Mouse (Mus musculus) megakaryocyte, adult 5-6 weeks (primary cell): ENCODE measurements around the gene Trpv4. TPM values are rescaled to one million over a fixed set of nuclear protein-coding genes. Genes with fewer than 3 reads are reported as not detected.

Experiments
- total RNA-seq, 2 experiments: library from RNA; stranded (forward) in 1 of 2; stranded (reverse) in 1 of 2; fragments of 153-499, 151-499 nt in 1 of 2; fragments of 221-1000, 200-1000 nt in 1 of 2; gene quantifications; 2 replicates each; pipeline versions ENCODE4 v1.2.3 to v1.2.4; 2015 to 2017

Trpv4 gene
- total RNA-seq, 2 experiments from 2014 or later, result 1.5 to 1.8 TPM

Other genes with a start within 250 kb of the Trpv4 start
- gene Mmab, start 214.4 kb downstream of the Trpv4 start, total RNA-seq (2015), result 2.0 and 2.5 TPM in 2 replicates
- 3.6 and 4.2 TPM in 2 replicates for gene Mmab, start 214.4 kb downstream of the Trpv4 start, total RNA-seq (2017)
- 4.2 and 4.4 TPM in 2 replicates for gene Mvk, start 214.2 kb downstream of the Trpv4 start, total RNA-seq (2015)
- gene Mvk, start 214.2 kb downstream of the Trpv4 start, total RNA-seq (2017), result 5.7 and 7.3 TPM in 2 replicates
- 0.16 and 0.22 TPM in 2 replicates for gene Fam222a, start 90.4 kb downstream of the Trpv4 start, total RNA-seq (2015)
- 0.11 and 0.69 TPM in 2 replicates for gene Fam222a, start 90.4 kb downstream of the Trpv4 start, total RNA-seq (2017)
- gene Gltp, start 32.6 kb upstream of the Trpv4 start, total RNA-seq (2015), result 268 and 269 TPM in 2 replicates
- 135 and 141 TPM in 2 replicates for gene Gltp, start 32.6 kb upstream of the Trpv4 start, total RNA-seq (2017)
- gene Tchp, start 49.3 kb upstream of the Trpv4 start, total RNA-seq (2015), result 2.6 and 3.0 TPM in 2 replicates
- 6.9 and 7.6 TPM in 2 replicates for gene Tchp, start 49.3 kb upstream of the Trpv4 start, total RNA-seq (2017)
- 169 and 170 TPM in 2 replicates for gene Ankrd13a, start 116.3 kb upstream of the Trpv4 start, total RNA-seq (2015)
- 204 and 225 TPM in 2 replicates for gene Ankrd13a, start 116.3 kb upstream of the Trpv4 start, total RNA-seq (2017)
- gene Git2, start 117.1 kb upstream of the Trpv4 start, total RNA-seq (2015), result 93.8 and 97.0 TPM in 2 replicates
- gene Git2, start 117.1 kb upstream of the Trpv4 start, total RNA-seq (2017), result 87.1 and 107 TPM in 2 replicates
- gene 1500011B03Rik, start 165.0 kb upstream of the Trpv4 start, total RNA-seq (2015), result 30.6 and 45.3 TPM in 2 replicates
- 19.1 and 24.0 TPM in 2 replicates for gene 1500011B03Rik, start 165.0 kb upstream of the Trpv4 start, total RNA-seq (2017)
- 0.16 and 0.30 TPM in 2 replicates for gene 4930519G04Rik, start 195.2 kb upstream of the Trpv4 start, total RNA-seq (2015)
- 0.24 and 0.84 TPM in 2 replicates for gene 4930519G04Rik, start 195.2 kb upstream of the Trpv4 start, total RNA-seq (2017)
- gene Gm9936, start 200.3 kb upstream of the Trpv4 start, total RNA-seq (2015), result not detected in 2 replicates
- gene Gm9936, start 200.3 kb upstream of the Trpv4 start, total RNA-seq (2017), result not detected in 2 replicates
- gene Oasl2, start 238.5 kb upstream of the Trpv4 start, total RNA-seq (2015), result 55.8 and 59.4 TPM in 2 replicates
- gene Oasl2, start 238.5 kb upstream of the Trpv4 start, total RNA-seq (2017), result 32.3 TPM in 2 replicates